Mouse (Mus musculus): Measurements from ENCODE around the gene Capza2.
"Not testable (repeated sequence)": the region's sequence is repeated elsewhere in the genome, so short reads cannot be mapped to it uniquely, and the experiment has no call there.

The Capza2 gene

DNA sequence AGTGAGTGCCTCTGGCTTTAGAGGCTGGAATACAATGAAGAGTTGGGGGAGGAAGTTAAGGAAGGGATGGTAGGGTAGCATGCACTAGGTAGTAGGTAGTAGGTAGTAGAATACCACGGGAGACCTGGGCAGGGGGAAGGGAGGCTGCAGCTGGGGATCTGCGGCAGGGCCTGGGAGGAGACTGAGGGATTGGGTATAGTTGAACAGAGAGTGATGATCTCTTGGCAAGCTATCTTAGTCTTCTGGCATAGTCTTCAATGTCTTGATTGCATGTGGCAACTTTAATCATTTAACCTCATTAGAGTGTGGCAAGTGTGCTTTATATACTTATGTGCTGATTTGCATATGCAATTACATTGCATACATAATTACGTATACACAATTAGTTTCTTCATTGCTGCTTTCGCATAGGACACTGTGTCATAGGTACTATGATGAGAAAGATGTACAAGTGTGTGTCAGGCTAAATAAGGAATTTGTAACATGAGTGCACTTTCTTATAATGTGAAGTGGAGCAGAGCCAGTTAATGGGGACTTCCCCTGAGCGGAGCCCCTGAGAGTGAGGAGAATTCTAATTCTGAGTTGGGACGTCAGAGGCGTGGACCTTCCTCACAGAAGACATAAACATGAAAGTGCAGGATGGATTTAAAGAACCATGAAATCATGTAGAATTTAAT is 65.0 kb downstream of the Capza2 start:
- no peak for DNase-seq (ENCODE audit: extremely low read depth, low read depth, low spot score)

- not testable (repeated sequence) for DNase-seq (ENCODE audit: extremely low read depth, low read depth, low spot score)
Observed at GRCm38 (mm10) chr6:17704038-17704437, 68.0 kb downstream of the Capza2 start.

DNA sequence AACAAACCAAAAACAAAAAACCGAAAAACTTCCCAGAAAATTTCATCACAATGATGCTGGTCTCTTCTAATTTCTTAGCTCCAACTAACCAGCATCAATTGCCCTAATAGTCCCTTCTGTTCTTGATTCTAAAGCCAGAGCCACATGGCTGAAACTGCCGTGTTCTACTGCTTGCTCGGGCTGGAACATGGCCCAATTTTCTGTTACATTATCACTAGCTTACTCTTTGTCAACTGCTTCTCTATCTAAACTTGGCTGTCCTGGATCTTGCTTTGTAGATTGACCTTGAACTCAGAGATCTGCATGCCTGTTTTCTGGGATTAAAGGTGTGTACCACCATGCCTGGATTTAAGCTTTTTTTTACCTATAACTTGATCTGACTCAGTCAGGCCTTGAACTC is 69.9 kb downstream of the Capza2 start:
- DNase-seq (ENCODE audit: extremely low read depth, low read depth, low spot score) = no peak
